Mouse (Mus musculus): Measurements from ENCODE around the gene Tmem63a. TPM values are rescaled to one million over a fixed set of nuclear protein-coding genes. Genes with fewer than 3 reads are reported as not detected.

Tmem63a gene
- polyA plus RNA-seq (2014; fragmentation: Illumina TruSeq; extraction: RNeasy Lipid Tissue Mini Kit (QIAGEN cat#74804); ENCODE audit: low read depth, low replicate concordance): 21.5 TPM

DNA sequence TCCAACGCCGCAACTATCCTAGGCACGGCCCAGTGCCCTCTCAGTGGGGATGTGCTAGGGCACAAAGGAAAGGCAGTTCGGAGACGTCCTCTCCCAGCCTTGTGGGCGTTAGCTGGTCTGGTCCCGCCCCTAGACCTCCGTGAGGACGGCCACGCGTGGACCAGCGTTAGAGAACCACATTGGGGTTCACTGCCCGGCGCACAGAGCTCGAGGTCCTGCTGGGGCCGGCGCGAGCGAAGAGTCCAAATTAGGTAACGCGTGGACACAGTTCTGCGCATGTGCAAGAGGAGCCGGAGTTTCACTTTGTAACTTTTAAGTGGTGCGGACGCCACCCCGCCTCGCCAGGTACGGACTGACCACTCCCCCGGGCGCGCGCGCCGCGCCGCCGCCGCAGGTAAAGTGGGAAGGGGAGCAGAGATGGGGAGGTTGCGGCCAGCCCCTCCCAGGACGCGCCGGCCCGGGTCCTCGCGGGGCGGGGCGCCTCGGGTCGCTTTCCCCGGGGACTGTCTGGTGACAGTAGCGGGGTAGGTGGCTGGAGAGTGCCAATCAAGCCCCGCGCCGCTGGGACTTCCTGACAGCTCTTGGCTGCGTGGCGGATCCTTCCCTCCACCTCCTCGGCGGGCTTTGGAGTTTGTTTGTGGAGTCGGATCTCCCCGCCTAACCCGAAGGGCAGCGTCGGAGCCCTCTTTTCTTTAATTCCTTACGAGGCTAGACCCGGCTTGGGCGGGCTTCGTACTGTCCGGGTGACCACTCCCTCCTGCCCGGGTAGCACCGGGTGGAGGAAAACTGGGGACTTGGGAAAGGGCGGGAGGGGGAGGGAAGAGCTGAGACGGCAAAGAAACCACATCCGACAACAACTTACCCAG lies at the start of gene Tmem63a:
TSS of gene Tmem63a (plus strand) at position 179 of the 866 bp plus-strand sequence.

DNA sequence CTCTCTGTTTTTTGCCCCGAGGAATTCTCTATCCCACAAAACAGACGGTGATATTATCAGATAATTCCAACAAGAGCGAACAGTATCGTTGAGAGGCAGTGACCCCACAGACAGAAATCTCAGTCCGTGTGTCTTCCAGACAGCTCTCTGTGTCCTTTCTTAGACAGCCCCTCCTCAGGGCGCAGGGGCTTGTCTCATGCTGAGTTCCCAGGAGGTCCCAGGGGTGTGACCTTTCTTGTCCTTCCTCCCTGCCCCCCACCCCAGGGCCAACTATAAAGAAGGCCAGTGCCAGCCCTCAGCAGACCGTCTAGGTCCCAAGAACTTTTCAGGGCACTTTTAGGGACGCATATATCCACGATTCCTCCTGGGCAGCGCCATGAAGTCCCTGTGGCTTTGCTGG lies 49.3 kb upstream of the Tmem63a start, which contains the start of gene Lefty2:
TSS of gene Lefty2 (plus strand) at position 301 of the 400 bp plus-strand sequence.

DNA sequence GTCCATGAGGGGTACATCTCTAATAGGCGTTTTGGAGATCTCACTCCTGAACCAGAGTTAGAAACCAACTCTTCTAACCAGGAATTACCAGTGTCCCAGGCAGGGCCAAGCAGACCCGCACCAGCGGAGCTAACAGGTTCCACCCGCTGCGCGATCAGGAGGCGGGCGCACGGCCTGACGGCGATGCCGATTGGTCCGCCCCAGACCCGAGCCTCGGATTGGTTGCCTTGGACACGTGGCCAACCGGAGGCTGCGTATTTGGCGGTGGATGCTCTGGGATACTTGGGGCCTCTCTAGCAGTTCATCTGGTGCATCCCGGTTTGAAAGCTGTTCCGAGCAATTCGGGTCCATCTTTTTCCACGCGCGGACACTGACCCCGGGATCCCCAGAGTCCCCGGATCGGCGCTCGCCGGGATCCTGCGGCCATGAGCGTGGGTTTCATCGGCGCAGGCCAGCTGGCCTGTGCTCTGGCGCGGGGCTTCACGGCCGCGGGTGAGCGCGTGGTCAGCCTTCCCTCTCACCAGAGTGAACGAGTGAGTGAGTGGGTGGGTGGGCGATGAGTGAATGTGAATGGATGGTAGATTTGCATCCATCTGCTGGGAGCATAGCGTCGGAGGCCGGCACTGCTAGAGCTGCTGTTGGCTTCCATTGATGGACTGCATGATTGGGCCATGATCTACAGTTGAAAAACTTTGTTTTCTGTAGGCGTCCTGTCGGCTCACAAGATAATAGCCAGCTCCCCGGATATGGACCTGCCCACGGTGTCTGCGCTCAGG lies 37.9 kb upstream of the Tmem63a start, which contains the start of gene Pycr2:
TSS of gene Pycr2 (plus strand) at position 255 of the 776 bp plus-strand sequence.

DNA sequence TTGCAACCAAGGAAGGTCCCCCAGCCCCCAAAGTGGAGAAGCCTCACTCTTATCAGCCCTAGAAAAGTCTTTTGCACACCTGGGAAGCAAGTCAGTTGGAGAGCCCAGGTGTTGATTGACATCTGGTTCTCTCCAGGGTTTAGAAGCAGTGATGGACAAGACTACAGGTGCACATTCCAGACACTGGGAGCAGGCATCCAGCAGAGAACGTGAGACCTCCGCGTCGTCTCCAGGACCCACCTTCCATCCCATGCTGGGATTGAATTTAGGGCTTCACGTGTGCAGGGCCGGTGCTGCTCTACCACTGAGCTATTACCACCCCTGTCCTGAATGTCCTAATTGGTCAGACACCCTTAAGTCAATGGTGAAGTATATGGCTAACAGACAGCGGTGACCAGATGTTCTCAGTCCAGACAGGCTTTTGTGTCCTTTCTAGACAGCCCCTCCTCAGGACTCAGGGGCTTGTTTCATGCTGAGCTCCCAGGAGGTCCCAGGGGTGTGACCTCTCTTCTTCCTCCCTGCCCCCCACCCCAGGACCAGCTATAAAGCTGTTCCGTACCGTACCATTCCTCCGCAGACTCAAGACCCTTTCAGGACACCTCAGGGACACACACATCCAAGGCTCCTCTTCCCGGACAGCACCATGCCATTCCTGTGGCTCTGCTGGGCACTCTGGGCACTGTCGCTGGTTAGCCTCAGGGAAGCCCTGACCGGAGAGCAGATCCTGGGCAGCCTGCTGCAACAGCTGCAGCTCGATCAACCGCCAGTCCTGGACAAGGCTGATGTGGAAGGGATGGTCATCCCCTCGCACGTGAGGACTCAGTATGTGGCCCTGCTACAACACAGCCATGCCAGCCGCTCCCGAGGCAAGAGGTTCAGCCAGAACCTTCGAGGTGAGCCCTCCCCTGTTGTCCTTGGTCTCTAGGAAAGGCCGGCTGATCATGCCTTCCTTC lies 7.4 kb upstream of the Tmem63a start, which contains the start of gene Lefty1:
TSS of gene Lefty1 (plus strand) at position 556 of the 953 bp plus-strand sequence.

DNA sequence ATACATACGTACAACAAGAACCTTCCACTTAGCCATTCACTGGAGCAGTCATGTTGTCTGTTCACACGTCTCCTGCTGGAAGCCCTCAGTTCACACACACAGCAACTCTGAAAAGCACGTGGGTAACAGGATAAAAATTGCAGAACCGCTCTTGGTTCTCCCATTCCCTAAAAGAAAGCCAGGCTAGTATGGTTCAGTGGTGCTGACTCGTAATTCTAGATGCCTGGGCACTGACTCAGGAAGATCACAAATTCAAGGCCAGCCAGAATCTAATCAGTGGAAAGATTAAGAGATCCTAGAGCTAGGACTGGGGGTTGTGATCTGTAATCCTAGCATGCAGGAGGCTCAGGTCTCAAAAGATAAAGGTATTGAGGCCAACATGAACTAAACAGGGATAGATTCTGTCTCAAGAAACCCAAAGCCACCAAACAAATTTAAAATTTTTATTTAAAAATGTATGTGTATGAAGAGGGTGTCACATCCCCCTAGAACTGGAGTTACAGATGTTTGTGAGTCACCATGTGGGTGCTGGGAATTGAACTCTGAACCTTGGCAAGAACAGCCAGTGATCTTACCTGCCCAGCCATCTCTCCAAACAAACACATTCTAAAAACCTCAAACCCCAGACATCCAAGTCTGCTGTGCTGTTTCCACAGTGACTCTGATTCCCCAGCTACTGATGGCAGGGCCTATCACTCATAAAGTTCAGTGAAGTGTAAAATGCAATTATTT lies 78.8 kb downstream of the Tmem63a start, which contains the start of gene Ephx1:
TSS of gene Ephx1 (minus strand) at position 149 of the 732 bp plus-strand sequence.

Other genes with a start within 250 kb of the Tmem63a start
- not detected for gene Mixl1, start 245.3 kb upstream of the Tmem63a start, polyA plus RNA-seq (2014; fragmentation: Illumina TruSeq; extraction: RNeasy Lipid Tissue Mini Kit (QIAGEN cat#74804); ENCODE audit: low read depth, low replicate concordance)
- gene Acbd3, start 216.3 kb upstream of the Tmem63a start, polyA plus RNA-seq (2014; fragmentation: Illumina TruSeq; extraction: RNeasy Lipid Tissue Mini Kit (QIAGEN cat#74804); ENCODE audit: low read depth, low replicate concordance): 37.0 TPM
- 847 TPM for gene H3f3a, start 128.4 kb upstream of the Tmem63a start, polyA plus RNA-seq (2014; fragmentation: Illumina TruSeq; extraction: RNeasy Lipid Tissue Mini Kit (QIAGEN cat#74804); ENCODE audit: low read depth, low replicate concordance)
- gene Sde2, start 91.2 kb upstream of the Tmem63a start, polyA plus RNA-seq (2014; fragmentation: Illumina TruSeq; extraction: RNeasy Lipid Tissue Mini Kit (QIAGEN cat#74804); ENCODE audit: low read depth, low replicate concordance): 16.7 TPM
- 0.16 TPM for gene Lefty2, start 49.2 kb upstream of the Tmem63a start, polyA plus RNA-seq (2014; fragmentation: Illumina TruSeq; extraction: RNeasy Lipid Tissue Mini Kit (QIAGEN cat#74804); ENCODE audit: low read depth, low replicate concordance)
- 40.1 TPM for gene Pycr2, start 38.1 kb upstream of the Tmem63a start, polyA plus RNA-seq (2014; fragmentation: Illumina TruSeq; extraction: RNeasy Lipid Tissue Mini Kit (QIAGEN cat#74804); ENCODE audit: low read depth, low replicate concordance)
- 1.3 TPM for gene Lefty1, start 7.3 kb upstream of the Tmem63a start, polyA plus RNA-seq (2014; fragmentation: Illumina TruSeq; extraction: RNeasy Lipid Tissue Mini Kit (QIAGEN cat#74804); ENCODE audit: low read depth, low replicate concordance)
- 62.8 TPM for gene Ephx1, start 78.6 kb downstream of the Tmem63a start, polyA plus RNA-seq (2014; fragmentation: Illumina TruSeq; extraction: RNeasy Lipid Tissue Mini Kit (QIAGEN cat#74804); ENCODE audit: low read depth, low replicate concordance)
- not detected for gene 9130409I23Rik, start 108.9 kb downstream of the Tmem63a start, polyA plus RNA-seq (2014; fragmentation: Illumina TruSeq; extraction: RNeasy Lipid Tissue Mini Kit (QIAGEN cat#74804); ENCODE audit: low read depth, low replicate concordance)
- 15.6 TPM for gene Nvl, start 201.9 kb downstream of the Tmem63a start, polyA plus RNA-seq (2014; fragmentation: Illumina TruSeq; extraction: RNeasy Lipid Tissue Mini Kit (QIAGEN cat#74804); ENCODE audit: low read depth, low replicate concordance)
- gene Cnih4, start 202.3 kb downstream of the Tmem63a start, polyA plus RNA-seq (2014; fragmentation: Illumina TruSeq; extraction: RNeasy Lipid Tissue Mini Kit (QIAGEN cat#74804); ENCODE audit: low read depth, low replicate concordance): 43.9 TPM